Mouse (Mus musculus): ENCODE results near the gene Cdc42bpa.

DNA sequence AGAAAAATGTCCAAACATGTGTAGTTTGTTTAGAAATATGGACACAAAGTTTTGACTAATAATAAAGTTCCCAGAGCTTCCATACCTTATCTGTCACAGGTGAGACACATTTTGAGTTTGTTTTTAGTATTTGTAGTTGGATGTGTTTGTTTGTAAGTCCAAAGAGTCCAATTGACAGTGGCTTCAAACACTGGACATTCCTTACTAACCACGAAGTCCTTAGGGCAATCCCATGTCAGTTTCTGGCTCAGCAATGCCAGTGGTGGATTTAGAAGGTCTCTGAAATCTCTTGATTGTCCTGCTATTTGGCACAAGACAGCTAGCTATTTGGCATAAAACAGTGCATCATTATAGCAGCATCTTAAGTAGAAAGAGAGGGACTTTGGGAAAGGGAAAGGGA lies 22.7 kb downstream of the Cdc42bpa start:
- TF ChIP-seq CTCF (IDR thresholded peaks at IDR 0.05; ENCODE audit: insufficient read depth, low read depth, low read length) = no peak
- no peak for TF ChIP-seq POLR2A (IDR thresholded peaks at IDR 0.05; ENCODE audit: insufficient read depth, low read depth, low read length)

Data from olfactory bulb, adult 2 months (tissue).